Mouse (Mus musculus): Measurements from ENCODE around the gene Gng8.

Gene Gng8

DNA sequence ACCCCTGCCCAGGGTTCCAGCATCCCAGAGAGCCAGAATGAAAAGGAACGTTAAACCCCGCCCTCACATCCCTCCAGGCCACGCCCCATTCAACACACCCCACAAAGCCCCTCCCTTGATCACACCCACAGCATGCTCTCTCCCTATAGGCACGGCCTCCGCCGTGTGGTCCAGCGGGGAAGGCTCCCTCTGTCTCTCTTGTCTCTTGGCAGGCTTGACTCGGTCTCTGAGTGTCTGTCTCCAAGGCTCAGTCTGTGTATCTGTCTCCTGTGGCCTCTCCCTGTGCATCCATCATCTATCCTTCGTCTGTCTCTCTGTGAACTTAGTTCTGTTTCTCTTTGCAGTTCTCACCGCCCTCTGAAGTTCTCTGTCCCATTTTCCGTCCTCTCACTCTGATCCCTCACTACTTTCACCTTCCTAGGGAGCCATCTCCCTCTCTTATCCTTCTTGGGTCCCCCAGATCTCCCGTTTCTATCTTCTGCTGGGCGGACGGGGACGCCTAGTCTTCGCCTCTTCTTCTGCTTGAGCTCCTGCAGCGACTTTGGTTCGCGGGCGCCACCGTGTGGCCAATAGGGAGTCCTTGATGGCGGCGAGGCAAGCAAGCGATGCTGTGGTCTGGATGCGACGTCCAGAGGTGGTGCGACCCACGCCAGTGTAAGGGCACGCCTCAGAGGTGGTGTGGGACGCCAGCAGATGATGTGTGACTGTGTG, at the start of gene Gng8:
Gng8 (plus strand) TSS at position 146 of the 711 bp plus-strand sequence.
- peak; percentile 96 for DNase-seq (ENCODE audit: low read depth)

DNA sequence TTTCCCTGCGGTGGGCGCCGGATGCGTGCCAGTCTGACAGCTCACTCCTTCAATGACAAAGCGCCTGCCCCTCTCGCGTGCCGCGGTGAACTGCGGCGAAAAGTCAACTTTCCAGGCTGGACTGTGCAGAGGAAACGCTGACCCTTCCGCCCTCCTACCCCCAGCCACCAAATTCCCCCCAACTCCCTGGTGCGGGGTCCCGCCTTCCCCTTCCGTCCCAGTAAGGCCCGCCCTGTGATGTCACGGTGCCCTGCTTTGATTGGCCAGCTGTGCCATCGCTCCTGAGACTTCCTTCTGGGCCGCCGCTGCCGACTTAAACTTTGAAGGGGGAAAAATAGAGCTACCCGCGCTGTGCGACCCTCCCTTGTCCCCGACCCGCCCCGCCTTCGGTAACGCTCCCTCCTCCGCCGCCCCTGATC, 48.9 kb upstream of the Gng8 start, which contains the start of gene Prkd2:
Prkd2 (plus strand) TSS at position 258 of the 419 bp plus-strand sequence.
- DNase-seq (ENCODE audit: low read depth): peak; percentile 87

DNA sequence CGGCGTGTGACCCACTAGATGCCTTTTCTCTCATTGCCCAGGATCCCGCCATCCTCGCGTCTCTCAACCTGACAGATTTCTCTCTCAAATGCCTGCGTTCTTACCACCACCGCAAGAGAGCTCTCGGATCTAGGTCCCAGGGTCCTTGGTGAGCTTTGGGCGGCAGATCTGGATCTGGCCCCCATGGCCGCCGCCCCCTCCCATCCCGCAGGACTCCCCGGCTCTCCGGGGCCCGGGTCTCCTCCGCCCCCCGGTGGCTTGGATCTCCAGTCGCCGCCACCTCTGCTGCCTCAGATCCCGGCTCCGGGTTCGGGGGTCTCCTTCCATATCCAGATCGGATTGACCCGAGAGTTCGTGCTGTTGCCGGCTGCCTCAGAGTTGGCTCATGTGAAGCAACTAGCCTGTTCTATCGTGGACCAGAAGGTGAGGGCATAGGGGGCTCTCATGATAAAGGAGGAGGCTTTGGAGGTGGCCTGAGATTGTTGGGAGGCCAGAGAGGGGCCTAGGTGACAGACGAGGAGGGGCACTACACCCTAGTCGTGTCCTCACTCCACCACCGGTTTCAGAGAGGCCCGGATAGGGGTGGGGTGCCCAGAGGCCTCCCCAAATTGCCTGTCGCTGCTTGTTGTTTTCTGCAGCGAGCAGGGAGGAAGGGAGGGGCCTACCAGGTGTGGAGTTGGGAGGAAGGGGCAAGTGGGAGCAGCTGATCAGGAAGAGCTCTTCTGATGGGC, 48.0 kb upstream of the Gng8 start:
- DNase-seq (ENCODE audit: low read depth): peak; percentile 37

DNA sequence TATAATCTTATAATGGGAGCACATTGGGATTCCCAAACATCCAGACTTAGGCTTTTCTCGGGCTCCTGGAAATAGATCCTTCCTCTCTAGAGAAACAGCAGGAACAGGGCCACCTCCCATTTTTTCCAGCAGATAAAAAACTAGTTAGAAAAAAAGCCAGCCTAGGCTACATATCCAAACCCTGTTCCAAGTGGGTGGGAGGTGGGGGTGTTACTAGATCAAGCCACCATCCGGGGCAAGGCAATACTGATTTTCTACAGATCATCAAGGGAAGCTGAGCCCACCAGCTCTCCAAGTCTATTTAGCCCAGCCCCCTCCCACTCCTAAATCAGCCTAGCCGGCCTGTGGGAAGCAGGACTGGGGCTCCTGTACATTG, 46.9 kb upstream of the Gng8 start:
- no peak for DNase-seq (ENCODE audit: low read depth)

DNA sequence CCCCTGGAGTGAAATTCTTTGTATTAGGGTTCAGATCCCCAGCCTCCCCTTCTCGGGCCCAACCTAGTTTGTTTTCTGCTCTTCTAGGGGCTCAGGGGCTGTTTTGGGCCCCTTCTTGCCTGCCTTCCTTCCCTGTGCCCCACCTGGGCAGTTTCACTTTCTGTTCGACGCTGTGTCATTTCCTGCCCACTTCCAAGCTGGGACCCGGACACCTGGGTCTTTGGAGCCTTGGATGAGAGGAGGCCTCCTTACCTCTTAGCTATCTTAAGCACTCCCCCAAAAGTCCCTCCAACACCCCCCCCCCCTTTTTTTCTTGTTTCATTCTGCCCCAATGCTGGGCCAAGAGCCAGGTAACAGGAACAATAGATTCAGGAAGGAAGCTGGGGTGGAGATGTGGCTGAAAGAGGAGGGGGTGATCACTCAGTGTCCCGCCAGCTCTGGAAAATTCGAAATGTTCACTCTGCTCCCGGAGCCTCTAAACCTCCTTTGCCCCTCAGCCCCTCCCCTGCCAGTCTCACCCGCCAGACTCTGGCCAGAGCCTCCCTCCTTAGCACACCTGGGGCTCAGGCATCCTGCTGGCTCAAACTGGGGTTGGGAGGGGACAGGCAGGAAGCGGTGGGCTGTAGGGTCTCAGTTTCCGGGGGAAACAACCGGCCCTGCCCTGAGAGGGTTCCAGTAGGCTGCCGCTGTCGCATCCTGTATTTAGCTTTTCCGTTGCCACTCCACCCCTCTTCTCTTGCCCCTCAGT, 46.3 kb upstream of the Gng8 start:
- no peak for DNase-seq (ENCODE audit: low read depth)

DNA sequence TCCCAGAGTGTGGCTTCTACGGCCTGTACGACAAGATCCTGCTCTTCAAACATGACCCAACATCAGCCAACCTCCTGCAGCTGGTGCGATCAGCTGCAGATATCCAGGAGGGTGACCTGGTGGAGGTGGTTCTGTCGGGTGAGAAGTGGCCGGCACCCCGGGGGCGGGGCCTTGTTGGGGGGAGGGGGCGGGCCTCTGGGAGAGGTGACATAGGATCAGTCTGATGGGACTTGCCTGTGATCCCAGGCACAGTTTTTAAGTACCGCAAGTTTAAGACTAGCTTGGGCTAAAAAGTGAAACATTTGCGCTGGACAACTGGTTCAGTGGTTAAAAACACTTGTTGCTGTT, 45.8 kb upstream of the Gng8 start:
- no peak for DNase-seq (ENCODE audit: low read depth)

DNA sequence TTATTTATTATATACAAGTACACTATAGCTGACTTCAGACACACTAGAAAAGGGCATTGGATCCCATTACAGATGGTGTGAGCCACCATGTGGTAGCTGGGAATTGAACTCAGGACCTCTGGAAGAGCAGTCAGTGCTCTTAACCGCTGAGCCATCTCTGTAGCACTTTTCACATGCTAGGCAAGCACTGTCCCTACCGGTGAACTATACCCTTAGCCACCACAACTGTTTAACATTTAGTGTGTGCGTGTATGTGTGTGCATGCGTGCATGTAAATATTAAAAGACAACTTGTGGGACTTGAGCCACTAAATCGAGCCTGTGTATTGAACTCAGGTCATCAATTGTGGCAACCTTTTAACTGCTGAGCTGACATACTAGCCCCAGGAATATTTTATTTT, 44.8 kb upstream of the Gng8 start:
- no peak for DNase-seq (ENCODE audit: low read depth)

DNA sequence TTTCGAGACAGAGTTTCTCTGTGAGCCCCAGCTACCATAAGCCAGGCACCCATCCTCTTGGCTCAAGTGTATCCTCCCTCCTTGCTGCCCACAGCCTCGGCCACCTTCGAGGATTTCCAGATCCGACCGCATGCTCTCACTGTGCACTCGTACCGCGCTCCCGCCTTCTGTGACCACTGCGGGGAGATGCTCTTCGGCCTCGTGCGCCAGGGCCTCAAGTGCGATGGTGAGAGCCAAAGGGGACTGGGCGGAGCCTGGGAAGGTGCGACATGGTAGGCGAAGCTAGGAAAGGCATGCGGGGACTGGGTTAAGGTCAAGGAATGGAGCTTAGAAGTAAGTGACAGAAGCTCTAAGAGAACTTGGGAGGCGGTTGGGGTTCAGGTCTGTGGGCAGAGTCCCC, 44.1 kb upstream of the Gng8 start:
- no peak for DNase-seq (ENCODE audit: low read depth)

DNA sequence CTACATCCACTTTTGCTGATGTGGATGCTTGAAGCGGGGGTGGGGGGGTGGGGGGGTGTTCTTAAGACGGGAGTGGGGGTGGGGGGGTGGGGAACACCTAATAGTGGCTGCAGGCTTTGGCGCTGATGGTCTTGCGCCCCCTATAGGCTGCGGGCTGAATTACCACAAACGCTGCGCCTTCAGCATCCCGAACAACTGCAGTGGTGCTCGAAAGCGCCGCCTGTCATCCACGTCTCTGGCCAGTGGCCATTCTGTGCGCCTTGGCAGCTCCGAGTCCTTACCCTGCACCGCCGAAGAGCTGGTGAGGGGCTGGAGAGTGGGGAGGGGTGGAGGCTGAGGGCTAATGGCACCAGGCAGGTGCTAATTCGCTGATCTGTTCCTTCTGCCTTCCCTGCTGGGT, 43.0 kb upstream of the Gng8 start:
- peak; percentile 27 for DNase-seq (ENCODE audit: low read depth)

DNA sequence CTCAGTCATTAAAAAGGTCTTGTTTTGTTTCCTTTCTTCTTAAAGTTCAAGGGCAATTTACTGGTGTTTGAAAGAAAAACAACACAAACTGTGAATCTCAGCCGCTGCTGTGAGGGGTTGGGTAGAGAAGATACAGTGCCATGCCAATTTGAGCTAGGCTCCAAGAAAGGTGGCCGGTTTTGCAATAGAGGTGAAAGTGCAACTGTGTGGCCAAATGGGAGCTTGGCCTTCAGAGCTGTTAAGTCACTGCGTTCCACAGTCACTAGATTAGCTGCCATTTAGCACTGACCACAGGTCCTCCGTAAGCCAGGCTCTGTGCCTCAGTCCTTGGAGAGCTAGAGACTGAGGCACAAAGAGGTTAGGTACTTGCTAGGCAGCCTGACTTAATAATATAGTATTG, 40.0 kb upstream of the Gng8 start:
- DNase-seq (ENCODE audit: low read depth): no peak

DNA sequence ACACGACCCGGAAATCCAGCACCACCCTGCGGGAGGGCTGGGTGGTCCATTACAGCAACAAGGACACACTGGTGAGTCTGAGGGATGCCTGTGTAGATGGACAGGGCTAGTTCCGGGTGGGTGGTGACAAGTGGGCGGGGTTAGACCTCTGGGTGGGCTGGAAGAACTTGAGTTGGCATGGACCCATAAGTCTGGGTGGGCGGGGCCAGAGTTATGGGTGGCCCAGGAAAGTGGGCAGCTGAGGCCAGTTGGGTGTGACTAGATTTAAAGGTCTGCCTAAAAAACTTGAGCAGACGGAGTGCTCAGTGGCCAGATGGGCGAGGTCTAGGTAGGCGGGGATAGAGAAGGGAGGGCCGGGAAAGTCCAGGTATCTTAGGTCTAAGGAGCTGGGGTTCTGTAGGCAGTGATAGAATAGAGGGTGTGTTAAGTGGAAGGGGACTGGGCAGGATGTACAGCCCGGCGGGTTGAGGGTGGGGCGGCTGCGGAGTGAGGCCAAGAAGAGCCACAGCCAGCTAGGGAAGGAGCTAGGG, 38.2 kb upstream of the Gng8 start:
- DNase-seq (ENCODE audit: low read depth): no peak

DNA sequence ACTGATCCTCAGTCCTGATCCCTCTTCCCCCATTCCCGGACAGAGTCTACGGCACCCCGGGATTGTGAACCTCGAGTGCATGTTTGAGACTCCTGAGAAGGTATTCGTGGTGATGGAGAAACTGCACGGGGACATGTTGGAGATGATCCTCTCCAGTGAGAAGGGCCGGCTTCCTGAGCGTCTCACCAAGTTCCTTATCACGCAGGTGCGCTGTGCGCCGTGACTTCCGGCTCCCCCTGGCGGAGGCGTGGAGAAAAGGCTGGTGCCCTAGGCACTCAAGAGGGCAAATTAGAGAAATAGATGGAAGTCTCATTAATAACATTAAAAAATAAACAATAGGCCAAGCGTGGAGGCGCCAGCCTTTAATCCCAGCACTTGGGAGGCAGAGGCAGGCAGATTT, 33.2 kb upstream of the Gng8 start:
- DNase-seq (ENCODE audit: low read depth): no peak

DNA sequence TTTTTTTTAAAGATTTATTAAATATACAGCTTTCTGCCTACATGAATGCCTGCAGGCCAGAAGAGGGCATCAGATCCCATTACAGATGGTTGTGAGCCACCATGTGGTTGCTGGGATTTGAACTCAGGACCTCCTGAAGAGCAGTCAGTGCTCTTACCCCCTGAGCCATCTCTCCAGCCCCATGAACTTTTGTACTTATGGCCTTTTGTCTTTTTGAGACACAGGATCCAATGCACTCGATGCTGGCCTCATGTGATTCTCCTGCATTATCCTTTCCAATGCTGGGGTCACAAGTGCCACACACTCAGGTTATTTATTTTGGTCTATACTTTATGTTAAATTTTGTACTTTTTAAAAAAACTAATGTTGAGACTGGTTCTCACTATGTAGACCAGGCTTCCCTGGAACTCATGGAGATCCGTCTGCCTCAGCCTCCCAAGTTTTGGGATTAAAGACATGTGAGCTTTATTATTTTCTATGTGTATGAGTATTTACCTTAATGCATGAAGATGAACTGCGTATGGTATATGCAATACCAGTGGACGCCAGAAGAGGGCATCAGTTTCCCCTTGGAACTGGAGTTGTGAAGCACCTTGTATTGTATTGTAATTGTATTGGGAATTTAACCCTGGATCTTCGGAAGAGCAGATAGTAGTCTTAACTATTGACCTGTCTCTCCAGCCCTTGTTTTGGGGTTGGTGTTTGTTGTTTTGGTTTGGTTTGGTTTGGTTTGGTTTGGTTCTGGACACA, 31.5 kb upstream of the Gng8 start:
- DNase-seq (ENCODE audit: low read depth): peak; percentile 84

DNA sequence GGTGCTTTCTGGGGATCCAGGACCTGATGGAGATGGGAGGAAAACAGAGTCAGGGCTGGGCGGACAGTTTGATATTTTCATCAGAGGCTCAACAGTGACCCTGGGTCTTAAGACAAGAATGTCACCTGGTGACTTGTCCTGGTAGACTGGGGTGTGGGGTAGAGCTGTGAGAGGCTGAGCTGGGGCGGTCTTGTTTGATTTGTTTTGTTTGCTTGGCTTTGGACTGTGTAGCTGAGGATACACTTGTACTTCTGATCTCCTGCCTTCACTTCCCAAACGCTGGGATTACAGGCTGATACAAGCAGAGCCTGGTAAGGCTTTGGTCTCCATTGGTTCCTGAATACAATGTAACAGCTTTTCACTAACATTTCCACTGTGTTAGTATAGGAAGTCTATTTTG, 24.1 kb upstream of the Gng8 start:
- no peak for DNase-seq (ENCODE audit: low read depth)

DNA sequence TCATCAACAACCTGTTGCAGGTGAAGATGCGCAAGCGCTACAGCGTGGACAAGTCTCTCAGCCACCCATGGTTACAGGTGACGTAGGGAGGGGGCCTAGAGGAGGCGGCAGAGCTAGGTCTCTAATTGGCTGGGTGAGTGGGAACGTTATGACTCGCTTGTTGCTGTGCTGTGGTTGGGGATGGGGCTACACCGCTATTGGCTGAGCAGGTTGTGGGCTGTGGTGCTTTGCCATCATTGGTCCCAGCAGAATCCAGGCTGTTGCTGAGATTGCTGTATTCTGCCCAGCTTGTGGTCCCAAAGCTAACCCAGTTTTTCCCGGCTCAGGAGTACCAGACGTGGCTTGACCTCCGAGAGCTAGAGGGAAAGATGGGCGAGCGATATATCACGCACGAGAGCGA, 22.1 kb upstream of the Gng8 start:
- DNase-seq (ENCODE audit: low read depth): no peak

DNA sequence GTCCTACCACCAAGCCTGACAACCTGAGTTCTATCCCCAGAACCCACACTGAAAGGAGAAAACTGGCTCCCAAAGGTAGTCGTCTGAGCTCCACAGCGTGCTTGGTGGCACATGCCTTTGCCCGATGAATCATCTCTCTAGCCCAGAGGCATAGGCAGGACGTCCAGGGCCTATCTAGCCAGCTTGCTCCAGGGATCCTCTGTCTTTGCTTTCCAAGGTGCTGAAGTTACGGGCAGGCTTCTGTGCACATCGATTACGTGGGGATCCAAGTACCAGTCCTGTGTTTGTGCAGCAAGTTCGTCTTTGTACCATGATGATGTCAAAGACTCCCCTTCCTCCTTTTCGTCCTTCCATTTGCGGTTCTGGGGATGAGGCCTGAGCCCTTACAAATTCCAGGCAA, 20.0 kb upstream of the Gng8 start:
- DNase-seq (ENCODE audit: low read depth): peak; percentile 60

DNA sequence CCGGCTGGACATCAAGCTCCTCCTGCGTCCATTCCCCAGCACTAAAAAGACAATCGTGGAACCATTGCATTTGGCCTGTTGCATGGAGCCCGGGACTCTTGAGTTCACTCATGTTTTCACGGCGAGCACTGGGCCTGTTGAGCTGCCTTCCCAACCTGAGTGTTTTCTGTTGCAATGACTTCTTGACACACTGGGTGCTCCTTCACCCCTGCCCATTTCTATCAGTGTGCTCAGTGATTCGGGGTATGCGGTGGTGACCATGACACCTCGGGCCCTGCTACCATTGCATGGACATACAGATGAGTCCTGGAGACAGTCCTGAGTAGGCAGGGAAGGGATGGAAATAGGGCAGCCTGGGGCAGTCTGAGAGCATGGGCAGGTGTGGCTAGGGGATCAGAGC, 19.1 kb upstream of the Gng8 start:
- DNase-seq (ENCODE audit: low read depth): no peak

DNA sequence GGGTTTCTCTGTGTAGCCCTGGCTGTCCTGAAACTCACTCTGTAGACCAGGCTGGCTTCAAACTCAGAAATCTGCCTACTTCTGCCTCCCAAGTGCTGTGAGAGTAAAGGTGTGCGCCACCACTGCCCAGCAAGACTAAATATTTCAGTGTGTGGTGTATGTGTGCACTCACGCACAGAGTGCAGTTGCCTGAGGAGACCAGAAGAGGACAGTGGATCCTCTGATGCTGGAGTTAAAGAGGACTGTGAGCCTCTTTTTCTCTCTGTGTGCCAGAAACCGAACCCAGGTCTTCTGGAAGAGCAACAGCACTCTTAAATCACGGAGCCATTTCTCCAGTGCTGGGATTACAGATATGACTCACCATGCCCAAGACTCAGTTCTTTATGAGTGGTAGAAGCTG, 18.2 kb upstream of the Gng8 start:
- peak; percentile 14 for DNase-seq (ENCODE audit: low read depth)

DNA sequence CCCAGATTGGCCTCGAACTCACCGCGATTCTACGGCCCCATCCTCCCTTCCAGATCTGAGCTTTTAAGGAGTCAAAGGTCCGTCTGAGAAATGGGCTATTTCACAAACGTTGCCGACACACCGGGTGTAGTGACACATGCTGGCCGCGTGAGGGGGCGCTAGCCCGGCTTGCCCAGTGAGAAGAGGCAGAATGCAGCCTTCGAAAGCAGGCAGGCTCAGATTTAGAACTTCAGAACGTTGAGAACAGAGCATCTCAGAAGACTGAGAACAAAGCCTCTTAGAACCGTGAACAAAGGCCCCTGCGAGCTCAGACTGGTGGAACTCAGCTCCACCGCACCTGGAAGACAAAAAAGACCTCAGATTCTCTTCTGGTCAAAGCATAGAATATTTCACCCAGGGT, 17.4 kb upstream of the Gng8 start:
- peak; percentile 94 for DNase-seq (ENCODE audit: low read depth)

DNA sequence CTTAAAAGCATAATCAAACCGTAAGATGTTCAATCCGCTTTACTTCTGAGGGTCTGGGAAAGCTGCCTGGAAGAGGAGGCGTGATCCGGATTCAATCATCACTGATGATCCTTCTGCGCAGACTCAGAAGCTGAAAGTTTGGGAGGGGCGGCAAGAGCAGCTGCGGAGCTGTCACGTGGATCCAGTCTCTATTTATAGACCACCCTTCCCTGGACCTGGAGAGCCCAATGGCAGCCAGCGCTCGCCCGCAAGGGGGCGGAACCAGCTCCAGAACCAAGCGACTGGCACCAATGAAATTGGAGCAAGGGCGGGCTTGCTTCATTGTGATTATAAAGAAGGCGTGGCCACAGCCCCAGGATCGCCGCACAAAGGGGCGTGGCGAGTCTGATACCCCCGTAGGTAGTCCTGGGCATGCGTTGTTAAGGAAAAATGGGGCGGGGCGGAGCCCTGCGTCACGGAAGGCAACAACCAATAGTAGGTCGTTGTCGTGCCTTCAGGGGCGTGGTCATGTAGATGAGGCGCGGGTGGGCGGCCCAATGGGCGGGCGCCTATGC, 16.8 kb upstream of the Gng8 start:
- DNase-seq (ENCODE audit: low read depth): peak; percentile 100

DNA sequence AGATGAGACGGTGACA, 16.5 kb upstream of the Gng8 start, which contains the start of gene Dact3:
Dact3 (plus strand) TSS at position 8 of the 16 bp plus-strand sequence.
- no peak for DNase-seq (ENCODE audit: low read depth)

DNA sequence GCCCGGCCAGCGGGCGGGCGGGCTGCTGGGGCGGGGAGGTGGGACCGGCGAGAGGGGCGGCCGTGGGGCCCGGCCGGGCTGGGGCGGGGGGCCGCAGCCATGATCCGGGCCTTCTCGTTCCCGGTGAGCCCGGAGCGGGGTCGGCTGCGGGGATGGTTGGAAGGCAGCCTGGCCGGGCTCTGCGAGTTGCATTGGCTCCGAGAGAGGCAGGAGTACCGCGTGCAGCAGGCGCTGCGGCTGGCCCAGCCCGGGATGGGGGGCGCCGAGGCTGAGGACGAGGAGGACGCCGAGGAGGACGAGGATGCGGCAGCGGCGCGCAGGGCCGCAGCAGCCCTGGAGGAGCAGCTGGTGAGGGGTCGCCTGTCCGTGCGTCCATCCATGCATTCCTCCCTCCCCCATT, 16.3 kb upstream of the Gng8 start:
- no peak for DNase-seq (ENCODE audit: low read depth)

DNA sequence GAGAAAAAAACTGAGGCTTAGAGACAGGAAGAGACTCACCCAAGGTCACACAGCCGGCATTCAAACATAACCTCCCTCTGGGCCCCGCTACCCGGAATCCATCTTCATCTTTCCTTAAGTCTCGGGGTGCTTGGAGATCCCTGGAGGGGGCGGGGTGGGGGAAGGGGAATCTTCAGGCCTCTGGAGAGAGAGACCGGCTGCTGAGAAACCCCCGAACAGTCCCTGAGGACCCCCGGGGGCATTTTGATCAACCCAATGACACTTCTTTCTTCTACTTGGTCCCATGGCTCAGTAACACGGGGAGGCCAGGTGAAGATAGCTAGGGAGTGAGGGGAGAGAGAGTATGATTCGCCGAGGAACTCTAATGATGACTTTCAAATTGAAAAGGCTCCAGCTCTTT, 15.6 kb upstream of the Gng8 start:
- peak; percentile 28 for DNase-seq (ENCODE audit: low read depth)

Measured in NIH3T3 (cell line).